Mouse (Mus musculus) intestine, embryonic 16.5 days (tissue): Measurements from ENCODE around the gene Sgf29. TPM values are rescaled to one million over a fixed set of nuclear protein-coding genes. Genes with fewer than 3 reads are reported as not detected.

Source experiments
- polyA plus RNA-seq: library from polyadenylated mRNA; unstranded; fragments of >200 nt; fragmentation: Nextera tagmentation; extraction: Ambion mirVana; gene quantifications from 2 replicates; pipeline ENCODE4 v1.2.1, GENCODE M21; 2015

The Sgf29 gene
- polyA plus RNA-seq, 1 experiment from 2014 or later, result 49.8 TPM

Other genes with a start within 250 kb of the Sgf29 start
- gene Cd19, start 234.4 kb upstream of the Sgf29 start, polyA plus RNA-seq, result 0.28 and 0.37 TPM in 2 replicates
- gene Rabep2, start 220.6 kb upstream of the Sgf29 start, polyA plus RNA-seq, result 22.6 and 25.0 TPM in 2 replicates
- gene Atp2a1, start 186.2 kb upstream of the Sgf29 start, polyA plus RNA-seq, result 1.1 and 1.3 TPM in 2 replicates
- 43.2 and 44.6 TPM in 2 replicates for gene Sh2b1, start 173.9 kb upstream of the Sgf29 start, polyA plus RNA-seq
- 229 and 244 TPM in 2 replicates for gene Tufm, start 161.9 kb upstream of the Sgf29 start, polyA plus RNA-seq
- 25.8 and 29.4 TPM in 2 replicates for gene Atxn2l, start 145.9 kb upstream of the Sgf29 start, polyA plus RNA-seq
- gene Eif3c, start 82.9 kb upstream of the Sgf29 start, polyA plus RNA-seq, result 180 and 194 TPM in 2 replicates
- 0.65 and 1.5 TPM in 2 replicates for gene Apobr, start 64.4 kb upstream of the Sgf29 start, polyA plus RNA-seq
- 44.7 and 54.7 TPM in 2 replicates for gene Cln3, start 63.5 kb upstream of the Sgf29 start, polyA plus RNA-seq
- not detected in 2 replicates for gene Il27, start 54.4 kb upstream of the Sgf29 start, polyA plus RNA-seq
- gene Nupr1, start 18.4 kb upstream of the Sgf29 start, polyA plus RNA-seq, result 70.8 and 73.3 TPM in 2 replicates
- gene Sult1a1, start 27.1 kb downstream of the Sgf29 start, polyA plus RNA-seq, result 7.5 and 7.6 TPM in 2 replicates
- gene Bola2, start 46.1 kb downstream of the Sgf29 start, polyA plus RNA-seq, result 111 and 112 TPM in 2 replicates
- 8.3 and 8.9 TPM in 2 replicates for gene Slx1b, start 46.5 kb downstream of the Sgf29 start, polyA plus RNA-seq
- 38.0 and 38.7 TPM in 2 replicates for gene Coro1a, start 58.5 kb downstream of the Sgf29 start, polyA plus RNA-seq
- 122 and 126 TPM in 2 replicates for gene Mapk3, start 110.3 kb downstream of the Sgf29 start, polyA plus RNA-seq
- 1.4 and 2.1 TPM in 2 replicates for gene Gdpd3, start 117.0 kb downstream of the Sgf29 start, polyA plus RNA-seq
- 59.5 and 61.5 TPM in 2 replicates for gene Ypel3, start 127.6 kb downstream of the Sgf29 start, polyA plus RNA-seq
- 0.36 and 0.37 TPM in 2 replicates for gene Tbx6, start 132.2 kb downstream of the Sgf29 start, polyA plus RNA-seq
- 213 and 215 TPM in 2 replicates for gene Ppp4c, start 143.2 kb downstream of the Sgf29 start, polyA plus RNA-seq
- 1.0 and 1.4 TPM in 2 replicates for gene Fam57b, start 148.4 kb downstream of the Sgf29 start, polyA plus RNA-seq
- not detected in 2 replicates for gene 4930451I11Rik, start 182.3 kb downstream of the Sgf29 start, polyA plus RNA-seq
- gene Doc2a, start 198.1 kb downstream of the Sgf29 start, polyA plus RNA-seq, result 0.37 and 0.62 TPM in 2 replicates
- 18.3 and 24.8 TPM in 2 replicates for gene Hirip3, start 212.7 kb downstream of the Sgf29 start, polyA plus RNA-seq
- 62.3 and 64.0 TPM in 2 replicates for gene Ino80e, start 213.1 kb downstream of the Sgf29 start, polyA plus RNA-seq
- gene Taok2, start 235.4 kb downstream of the Sgf29 start, polyA plus RNA-seq, result 27.6 and 28.6 TPM in 2 replicates